Mouse (Mus musculus) MEL (cell line): ENCODE data around the gene Hbq1b.

Source experiments
- CTCF ChIP-seq, 3 experiments: IDR thresholded peaks in 2 of 3; conservative IDR thresholded peaks in 1 of 3; 2 replicates each; pipeline ENCODE4 v1.5.1; 2011 to 2012; ENCODE audit warnings: low read length in 3 of 3, low read depth in 2 of 3, mild to moderate bottlenecking in 2 of 3, improper control_type of control experiment in 1 of 3, inconsistent platforms in 1 of 3, mixed read lengths in 1 of 3, moderate library complexity in 1 of 3; ENCODE audit not compliant: control insufficient read depth in 1 of 3, insufficient read depth in 1 of 3, poor library complexity in 1 of 3, severe bottlenecking in 1 of 3
- SIN3A ChIP-seq: IDR thresholded peaks from 2 replicates; pipeline ENCODE4 v1.6.1; 2012; ENCODE audit warnings: low read length, improper control_type of control experiment, inconsistent platforms

- no peak for TF ChIP-seq CTCF (IDR thresholded peaks at IDR 0.05 in 2 of 3, conservative IDR thresholded peaks at IDR 0.05 in 1 of 3; ENCODE audit: control insufficient read depth in 1 of 3, insufficient read depth in 1 of 3, low read depth in 2 of 3, low read length in 3 of 3, poor library complexity in 1 of 3, severe bottlenecking in 1 of 3)
- TF ChIP-seq SIN3A, result no peak
Observed at GRCm38 (mm10) chr11:32267964-32268363, 18.8 kb upstream of the Hbq1b start.
